Mouse (Mus musculus) large intestine, adult 2 months (tissue): ENCODE measurements around the gene Dlx1. TPM values are rescaled to one million over a fixed set of nuclear protein-coding genes. Genes with fewer than 3 reads are reported as not detected.

Experiments
- DNase-seq: peaks from one replicate; pipeline ENCODE4 v3.0.0-alpha.2; 2012; ENCODE audit warnings: low read depth, low spot score
- WGBS: fragments of 180-500 bp; shearing (Covaris S2); methylation state at CpG from one replicate; pipeline ENCODE4 v1.1.7; 2018; 5-methylcytosine and 5-hydroxymethylcytosine counted together
- polyA plus RNA-seq: library from polyadenylated mRNA; depleted of rRNA; stranded (reverse); fragments of >200 nt; gene quantifications from 2 replicates; pipeline ENCODE4 v1.2.3, GENCODE M21; 2012; rRNA removed

Dlx1 gene
- polyA plus RNA-seq = 0.25 and 0.36 TPM in 2 replicates

DNA sequence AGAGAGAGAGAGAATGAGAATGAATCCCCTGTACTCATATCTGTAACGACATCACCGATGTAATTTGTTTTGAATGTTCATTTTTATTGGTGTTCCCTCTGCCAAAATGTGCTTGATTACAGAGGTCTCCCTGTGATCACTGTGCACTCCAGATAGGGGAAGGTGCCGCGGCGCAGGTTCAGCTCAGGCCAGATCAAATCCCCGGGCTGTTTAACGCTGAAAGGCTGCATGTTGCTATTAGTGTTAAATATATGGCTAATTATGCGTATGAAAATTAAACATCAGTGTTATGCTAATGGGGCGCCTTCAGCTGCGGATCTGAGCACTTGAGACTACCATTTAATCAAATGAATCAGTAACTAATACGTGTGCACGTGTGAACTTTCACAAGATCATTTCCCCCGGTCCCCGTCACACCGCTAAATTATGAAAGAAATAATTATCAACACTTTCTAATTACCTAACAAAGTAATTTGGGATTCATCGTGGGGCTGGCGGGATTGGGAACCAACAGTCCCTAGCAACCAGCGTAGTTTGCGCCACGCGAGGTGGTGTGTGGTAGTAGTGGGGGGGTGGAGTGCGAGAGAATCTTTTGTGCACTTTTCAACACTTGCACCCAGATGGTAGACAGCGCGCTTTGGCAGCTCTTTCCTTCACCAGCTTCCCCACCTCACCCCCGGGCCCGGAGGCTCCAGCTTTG lies at the start of gene Dlx1:
Dlx1 (plus strand) TSS at position 100 of the 700 bp plus-strand sequence.
- no peak for DNase-seq
- 8% methylated on average over 26 of the region's 26 CpGs for WGBS

DNA sequence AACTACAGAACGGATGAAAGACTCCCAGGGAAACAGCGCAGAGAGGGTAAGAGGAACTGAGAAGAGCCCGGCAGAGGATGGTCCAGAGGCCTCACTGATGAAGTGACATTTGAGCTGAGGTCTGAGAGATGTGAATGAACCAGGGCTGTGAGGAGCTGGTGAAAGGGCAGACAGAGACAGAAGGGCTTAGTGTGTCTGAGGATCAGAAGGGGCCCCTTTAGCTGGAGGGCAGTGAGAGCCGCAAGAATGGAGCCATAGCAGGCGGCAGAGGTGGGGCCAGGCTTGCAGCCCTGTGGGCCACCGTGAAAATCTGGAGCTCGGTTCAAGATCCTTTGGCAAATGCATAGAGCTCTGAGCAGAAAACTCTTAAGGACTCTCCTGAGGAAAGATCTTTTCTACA lies 48.0 kb upstream of the Dlx1 start:
- 76% methylated on average over 7 of the region's 7 CpGs for WGBS

DNA sequence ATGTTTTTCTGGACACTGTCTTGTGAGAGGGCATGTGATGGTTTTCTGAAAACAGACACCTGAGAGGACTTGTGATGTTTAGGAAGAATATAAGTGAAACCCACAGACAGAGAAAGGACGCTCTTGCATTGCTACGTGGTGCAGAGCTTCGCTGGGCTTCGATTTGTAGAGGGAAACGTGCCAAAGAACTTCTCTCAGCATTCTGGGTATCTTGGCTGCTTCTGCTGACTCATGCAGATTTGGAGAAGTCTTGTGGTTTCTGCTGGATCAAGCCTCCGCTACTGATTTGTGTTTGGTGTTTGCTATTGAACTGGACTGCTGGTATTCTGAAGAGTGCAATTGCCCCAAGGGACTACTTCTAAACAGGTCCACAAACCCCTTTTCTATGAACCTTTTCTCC lies 46.1 kb upstream of the Dlx1 start:
- 73% methylated on average over 6 of the region's 6 CpGs for WGBS
- no peak for DNase-seq

More for the DNA sequence above, 48.0 kb upstream of the Dlx1 start:
- DNase-seq = no peak

DNA sequence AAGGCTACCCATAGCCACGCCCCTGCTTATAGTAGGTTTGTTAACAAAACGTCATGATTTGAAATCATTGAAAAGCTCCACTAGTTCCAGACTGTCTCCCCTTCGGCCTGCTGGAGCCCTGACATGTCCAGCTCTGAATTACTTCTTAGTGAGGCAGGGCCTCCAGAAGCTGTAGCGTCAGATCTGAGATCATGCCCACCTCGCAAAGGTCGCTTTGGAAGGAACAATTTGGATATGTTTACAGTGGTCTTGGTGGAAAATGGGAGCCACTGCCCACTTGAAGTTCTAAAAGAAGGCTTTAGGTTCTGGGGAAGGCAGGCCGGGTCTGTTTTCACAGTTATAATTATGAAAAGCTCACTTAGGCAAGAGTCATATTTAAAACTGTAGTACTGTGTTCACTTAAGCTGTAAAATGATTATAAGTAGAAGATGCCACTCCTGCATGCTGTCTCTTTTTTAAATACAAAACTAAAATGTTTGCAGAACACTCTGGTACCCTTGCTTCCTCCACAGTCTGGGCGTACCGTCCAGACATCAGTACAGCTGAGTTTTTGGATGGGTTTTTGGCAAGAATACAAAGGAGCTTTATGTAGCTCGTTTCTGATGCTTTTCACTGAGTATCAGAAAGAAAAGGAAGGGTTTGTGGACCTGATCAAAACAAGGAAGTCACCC lies 44.7 kb upstream of the Dlx1 start:
- no peak for DNase-seq
- 72% methylated on average over 10 of the region's 10 CpGs for WGBS

DNA sequence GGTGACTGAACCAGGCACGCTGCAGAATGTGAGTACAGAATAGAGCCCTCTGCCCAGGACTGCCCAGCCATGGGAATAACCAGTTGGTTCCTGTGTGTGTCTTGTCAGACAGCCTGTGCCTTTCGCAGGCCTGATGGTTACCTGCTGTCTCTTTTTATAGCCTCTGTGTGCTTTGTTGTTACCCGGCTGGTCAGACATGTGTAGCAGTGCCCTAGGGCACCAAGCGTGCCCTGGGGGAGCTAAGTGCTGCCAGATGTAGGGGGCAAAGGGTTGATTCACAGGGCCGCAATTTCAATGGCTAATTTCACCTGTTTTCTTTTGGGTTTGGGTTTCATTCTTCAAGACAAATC lies 44.2 kb upstream of the Dlx1 start:
- 77% methylated on average over 5 of the region's 5 CpGs for WGBS

DNA sequence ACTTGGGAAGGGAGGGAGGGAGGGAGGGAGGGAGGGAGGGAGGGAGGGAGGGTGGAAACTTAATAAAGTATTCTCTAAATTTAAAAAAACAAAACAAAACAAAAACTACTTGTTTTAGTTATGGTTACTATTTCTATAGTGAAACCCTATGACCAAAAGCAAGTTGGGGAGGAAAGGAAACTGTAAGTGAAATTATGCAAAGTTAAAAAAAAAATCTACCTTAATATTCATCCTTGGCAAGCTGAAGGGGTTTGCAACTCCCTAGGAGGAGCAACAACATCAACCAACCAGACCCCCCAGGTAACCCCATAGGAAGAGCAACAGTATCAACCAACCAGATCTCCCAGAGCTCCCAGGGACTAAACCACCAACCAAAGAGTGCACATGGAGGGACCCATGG lies 36.6 kb upstream of the Dlx1 start:
- no peak for DNase-seq

More for the DNA sequence above, 44.2 kb upstream of the Dlx1 start:
- no peak for DNase-seq

DNA sequence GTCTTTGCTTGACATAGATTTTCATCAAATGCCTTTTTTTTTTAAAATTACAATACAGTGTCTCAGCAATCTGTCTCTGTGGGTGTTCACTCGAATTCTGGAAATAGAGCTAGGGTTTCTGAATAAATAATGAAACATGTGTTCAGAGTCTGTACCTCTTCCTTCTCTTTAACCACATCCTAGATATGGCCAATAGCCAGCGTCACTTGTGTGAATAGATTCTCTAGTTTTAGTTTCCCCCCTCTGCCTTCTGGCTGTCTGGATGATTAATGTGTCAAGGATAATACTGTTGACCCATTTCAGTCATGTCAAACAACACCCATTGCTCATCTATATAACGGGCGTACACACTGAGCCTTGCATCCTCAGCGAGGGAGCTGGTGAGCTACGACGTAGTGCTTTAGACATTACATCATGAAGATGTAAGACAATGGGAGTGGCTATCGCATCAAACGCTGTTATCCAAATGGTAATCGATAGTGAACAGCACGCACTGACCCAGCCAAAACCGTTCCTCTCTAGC lies 34.7 kb upstream of the Dlx1 start:
- WGBS = 77% methylated on average over 12 of the region's 12 CpGs
- DNase-seq = no peak

DNA sequence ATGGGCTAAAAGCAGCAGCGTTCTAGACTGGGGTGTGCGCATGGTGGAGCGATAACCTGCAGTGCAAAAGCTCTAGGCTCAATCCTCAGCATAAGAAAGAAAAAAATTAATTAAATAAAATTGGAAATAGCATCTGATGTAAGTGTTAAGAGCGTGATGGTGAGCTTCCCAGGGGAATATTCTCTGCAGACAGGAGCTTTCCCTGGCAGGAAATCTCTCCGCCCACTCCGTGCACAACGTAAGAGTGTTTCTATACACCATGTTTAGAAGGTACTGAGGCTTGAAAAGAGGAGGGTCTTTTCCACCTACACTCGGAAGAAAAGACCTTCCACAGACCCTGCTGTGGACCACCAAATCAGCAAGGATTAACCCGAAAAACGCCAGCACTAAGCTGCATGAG lies 33.4 kb upstream of the Dlx1 start:
- 83% methylated on average over 10 of the region's 10 CpGs for WGBS

DNA sequence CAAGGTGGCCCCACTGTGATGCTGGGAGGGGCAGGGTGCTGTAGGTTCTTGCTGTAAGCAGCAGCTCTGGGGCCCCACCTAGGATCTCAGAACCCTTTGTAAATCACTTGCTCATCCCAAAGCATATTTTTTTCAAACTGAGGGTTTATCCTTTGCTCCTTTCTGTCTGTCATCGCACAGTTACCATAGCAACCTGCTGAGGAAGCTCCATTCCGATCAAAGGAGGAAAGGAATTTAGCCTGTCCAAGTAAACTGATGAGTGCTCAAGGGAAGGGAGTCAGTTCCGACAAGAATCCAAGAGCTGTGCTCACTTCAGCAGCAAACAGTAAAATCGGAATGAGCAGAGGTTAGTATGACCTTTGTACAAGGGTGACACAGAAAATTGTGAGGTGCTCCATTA lies 32.9 kb upstream of the Dlx1 start:
- WGBS = 50% methylated on average over 4 of the region's 4 CpGs
- no peak for DNase-seq

More for the DNA sequence above, 33.4 kb upstream of the Dlx1 start:
- DNase-seq = no peak

DNA sequence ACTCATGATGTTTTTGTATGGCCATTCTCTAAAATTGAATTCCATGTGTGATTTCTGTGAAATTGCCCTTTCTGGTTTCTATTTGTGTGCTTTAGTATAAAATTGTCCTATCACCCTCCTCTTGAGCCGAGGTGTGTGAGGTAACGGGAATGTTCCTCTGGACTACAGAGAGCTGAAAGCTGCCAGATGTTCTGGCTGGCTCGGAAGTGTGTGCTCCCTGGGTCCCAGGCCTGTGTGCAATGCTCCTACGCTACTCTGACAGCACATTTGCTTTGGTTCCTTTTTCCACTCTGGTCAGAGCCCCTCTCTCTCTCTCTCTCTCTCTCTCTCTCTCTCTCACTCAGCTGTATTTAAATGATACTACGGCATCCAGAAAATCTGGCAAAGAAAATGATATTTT lies 30.7 kb upstream of the Dlx1 start:
- WGBS = 65% methylated on average over 5 of the region's 5 CpGs
- DNase-seq = no peak

DNA sequence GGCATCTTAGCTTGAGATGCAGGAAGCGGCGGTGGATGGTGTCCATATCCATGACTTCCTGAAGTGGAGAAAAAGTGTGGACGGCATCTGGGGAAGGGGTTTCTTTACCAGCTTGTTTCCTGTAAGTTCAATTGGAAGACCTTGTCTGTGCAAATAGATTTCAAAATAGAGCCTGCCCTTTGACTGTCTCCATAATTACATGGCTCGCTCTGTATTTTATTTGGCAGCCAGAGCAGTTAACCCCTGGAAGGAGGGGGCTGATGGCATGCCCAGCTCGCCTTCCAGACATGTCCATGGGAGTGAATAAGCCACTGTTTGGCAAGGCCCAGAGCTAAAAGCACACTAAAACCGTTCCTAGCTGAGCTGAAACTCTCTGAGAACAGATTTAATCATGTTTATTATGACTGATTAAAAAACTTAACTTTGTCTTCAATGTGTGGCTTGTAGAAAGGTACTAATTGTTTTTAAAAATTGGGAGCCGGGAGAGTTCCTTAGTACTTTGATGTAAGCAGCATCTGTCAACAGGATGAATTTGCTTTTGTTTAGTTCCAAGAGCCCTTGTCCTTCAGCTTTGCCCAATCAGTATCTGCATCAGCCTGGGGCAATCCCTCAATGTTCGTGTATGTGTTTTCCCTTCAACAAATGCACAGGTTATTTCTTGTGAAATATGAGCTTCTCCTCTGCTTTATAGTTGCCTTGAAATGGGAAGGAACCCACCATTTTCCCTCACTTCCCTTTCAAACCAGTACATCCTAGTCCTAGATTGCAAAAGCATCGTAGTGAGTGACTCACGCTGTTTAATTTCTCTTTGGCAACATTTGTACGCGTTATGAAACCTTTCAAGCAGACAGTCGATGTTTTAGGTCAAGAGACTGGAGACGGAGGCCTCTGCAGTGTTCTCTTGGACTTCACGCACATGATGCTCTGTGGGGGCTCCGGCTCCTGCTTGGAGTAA lies 28.4 kb upstream of the Dlx1 start:
- 67% methylated on average over 16 of the region's 16 CpGs for WGBS

DNA sequence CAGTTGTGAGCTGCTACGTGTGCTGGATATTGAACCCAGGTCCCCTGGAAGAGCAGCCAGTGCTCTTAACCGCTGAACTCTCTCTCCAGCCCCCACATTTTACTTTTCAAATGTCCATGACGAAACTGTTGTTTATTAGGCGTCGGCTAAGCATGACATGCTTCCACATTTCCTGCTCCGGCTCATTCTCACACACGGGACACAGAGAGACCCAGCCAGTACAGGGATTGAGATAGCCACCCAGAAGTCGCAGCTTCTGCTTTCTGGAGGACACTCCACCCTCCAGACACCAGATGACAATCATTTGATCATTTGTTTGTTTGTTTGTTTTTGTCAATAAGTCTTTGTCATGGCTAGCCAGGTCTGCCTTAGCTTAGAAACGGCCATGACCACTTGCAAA lies 23.1 kb upstream of the Dlx1 start:
- 62% methylated on average over 9 of the region's 9 CpGs for WGBS
- no peak for DNase-seq

More for the DNA sequence above, 28.4 kb upstream of the Dlx1 start:
- DNase-seq = no peak

DNA sequence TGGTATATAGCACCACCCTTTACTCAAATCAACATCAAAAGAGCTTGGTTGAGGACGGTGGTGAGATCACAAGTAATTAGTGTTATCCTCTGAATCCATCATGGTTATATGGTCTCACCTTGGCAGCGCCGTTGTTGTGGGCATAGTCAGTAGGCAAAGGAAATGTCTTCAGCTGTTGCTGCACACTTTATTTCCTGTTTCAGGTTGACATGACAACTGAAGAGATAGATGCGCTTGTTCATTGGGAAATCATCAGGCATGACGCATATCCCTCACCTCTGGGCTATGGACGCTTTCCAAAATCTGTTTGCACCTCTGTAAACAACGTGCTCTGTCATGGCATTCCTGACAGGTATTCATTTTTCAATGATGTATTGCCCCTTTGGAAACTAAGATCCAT lies 16.7 kb upstream of the Dlx1 start:
- 89% methylated on average over 7 of the region's 7 CpGs for WGBS
- DNase-seq = no peak

DNA sequence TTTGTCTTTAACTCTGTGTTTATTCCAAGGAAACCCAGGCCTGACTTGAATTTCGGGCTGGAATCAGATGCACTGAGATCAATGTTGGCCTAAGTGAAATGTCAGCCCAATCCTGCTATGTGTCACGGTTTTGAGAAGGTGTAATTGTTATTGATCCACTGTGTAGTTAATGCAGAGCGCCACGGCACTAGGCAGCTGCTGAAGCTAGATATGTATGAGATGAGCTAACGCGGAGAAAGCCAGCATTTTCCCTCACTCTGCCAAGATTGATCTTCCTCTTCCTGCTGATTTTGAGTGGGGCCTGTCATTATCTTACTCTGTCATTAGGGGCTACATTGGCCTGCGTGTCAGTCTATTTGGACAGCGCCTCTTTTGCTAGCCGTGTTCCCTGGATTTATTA lies 15.6 kb upstream of the Dlx1 start:
- no peak for DNase-seq
- 88% methylated on average over 9 of the region's 9 CpGs for WGBS

DNA sequence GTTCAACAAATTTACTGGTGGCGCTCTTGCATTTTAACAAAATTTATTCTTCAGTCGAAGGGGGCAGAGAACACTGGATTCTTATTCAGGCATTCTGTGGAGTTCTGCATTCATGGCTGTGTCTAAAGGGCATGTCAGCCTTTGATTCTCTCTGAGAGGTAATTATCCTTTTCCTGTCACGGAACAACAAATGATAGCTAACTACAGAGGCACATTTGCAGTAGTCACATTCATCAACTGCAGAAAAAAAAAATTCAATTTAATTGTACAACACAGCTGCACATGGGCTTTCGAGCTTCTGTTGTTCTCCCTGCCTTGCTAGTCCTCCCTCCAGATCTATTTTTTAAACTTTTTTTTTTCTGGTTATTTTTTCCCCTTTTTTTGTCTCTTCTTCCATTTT lies 10.9 kb upstream of the Dlx1 start:
- no peak for DNase-seq
- WGBS = 90% methylated on average over 4 of the region's 4 CpGs

DNA sequence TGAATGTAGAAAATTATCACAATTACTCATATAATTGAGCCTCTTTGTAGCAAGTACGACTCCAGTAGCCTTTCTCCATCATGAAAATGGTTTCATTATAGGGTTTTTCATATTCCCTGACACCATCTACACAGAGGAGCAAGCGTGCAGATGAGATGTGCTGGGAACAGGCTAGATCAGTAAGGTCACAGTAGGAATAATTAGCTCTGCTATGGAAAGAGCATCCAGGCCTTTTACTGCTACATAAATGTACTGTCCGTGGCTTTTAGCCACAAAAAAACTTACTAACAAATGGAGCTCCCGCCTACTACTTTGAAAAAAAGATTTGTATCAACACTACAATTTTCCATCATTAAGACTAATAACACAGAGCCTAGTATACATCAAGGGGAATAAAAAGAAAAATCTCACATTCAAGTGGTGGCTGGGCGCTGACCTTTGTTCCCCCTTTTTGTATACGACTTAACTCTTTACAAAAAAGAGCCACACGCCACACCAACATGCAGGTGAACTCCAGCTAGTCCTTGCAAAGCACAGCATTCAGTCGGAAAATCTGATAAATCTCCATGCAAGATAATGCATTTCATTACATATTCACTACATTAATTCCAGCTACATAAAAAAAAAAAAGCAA lies 10.3 kb upstream of the Dlx1 start:
- 88% methylated on average over 8 of the region's 8 CpGs for WGBS

DNA sequence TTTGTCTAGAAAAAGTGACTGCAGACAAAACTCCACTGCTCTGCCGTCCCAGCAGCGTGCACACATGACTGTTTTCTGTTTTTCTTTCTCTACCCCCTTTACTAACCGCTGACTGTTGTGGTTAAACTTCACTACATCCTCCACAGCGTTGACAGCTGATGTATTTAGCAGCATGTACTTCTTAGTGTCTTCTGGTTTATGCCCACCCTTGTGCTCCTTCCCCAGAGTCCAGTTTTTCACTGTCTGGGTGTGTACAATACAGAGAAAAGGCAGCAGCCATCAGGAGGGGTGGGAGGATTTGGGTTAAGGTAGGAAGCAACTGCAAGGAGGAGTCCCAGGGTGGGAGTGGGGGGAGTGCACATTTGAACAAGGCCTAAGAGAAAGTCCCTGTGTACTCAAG lies 5.0 kb upstream of the Dlx1 start:
- 72% methylated on average over 4 of the region's 4 CpGs for WGBS
- DNase-seq = no peak

More for the DNA sequence above, 10.3 kb upstream of the Dlx1 start:
- DNase-seq = no peak

DNA sequence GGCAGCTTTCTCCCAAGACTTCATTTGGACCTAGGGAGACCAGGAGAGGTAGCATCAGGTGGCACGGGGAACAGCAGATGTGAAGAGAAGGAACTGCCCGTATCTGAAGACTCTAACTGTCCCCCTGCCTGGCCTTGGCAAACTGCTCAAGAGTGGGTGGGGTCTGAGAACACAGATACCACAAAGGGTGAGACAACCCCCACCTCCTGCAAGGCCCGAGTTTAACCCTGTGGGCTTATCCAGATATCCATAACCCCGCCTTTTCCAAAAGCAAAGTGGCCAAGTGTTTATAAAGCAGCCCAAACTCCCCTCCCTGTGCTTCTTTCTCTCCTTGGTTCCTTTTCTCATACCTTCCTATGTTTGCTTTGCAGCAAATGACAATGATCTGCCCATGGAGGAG lies 4.5 kb upstream of the Dlx1 start:
- no peak for DNase-seq
- 45% methylated on average over 4 of the region's 4 CpGs for WGBS

DNA sequence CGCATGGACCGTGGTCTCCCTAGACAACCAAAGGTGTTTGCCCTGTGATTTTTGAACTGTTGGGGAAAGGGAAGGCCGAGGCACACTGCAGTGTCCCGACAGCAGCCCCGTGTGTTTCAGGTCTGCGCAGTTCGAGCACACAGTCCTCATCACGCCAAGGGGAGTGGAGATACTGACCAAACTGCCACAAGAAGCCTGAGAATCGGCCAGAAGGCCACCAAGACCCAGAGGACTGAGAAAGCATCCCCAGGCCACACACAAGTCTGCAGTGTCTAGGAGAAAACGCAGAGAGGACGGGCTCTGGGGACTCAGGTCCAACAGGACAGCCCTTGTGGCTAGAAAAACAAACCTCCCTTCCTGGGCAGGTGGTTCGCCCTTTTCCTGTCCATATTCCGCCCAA lies 3.1 kb upstream of the Dlx1 start:
- no peak for DNase-seq
- WGBS = 35% methylated on average over 13 of the region's 13 CpGs
